Mouse (Mus musculus) c-Kit-positive CD71-negative TER-119-negative erythroid progenitor cells, embryonic 14.5 days (primary cell): ENCODE measurements around the gene Myh6.
"Not testable (repeated sequence)": the region's sequence is repeated elsewhere in the genome, so short reads cannot be mapped to it uniquely, and the experiment has no call there.

Source experiments
- DNase-seq: peaks from one replicate; pipeline ENCODE4 v3.0.0-alpha.2; 2013; ENCODE audit warnings: low read depth

Myh6 gene

GRCm38 (mm10) chr14:54994869-54995186, 28.1 kb upstream of the Myh6 start:
- DNase-seq: no peak

- DNase-seq: no peak
These were observed 27.6 kb upstream of the Myh6 start, which contains the start of gene Myh7 for GRCm38 (mm10) chr14:54994136-54994868. Myh7 (minus strand) TSS chr14:54994626.

GRCm38 (mm10) chr14:54993636-54994035, 26.9 kb upstream of the Myh6 start:
- DNase-seq: no peak

- DNase-seq: no peak
These were observed 25.5 kb upstream of the Myh6 start for GRCm38 (mm10) chr14:54992196-54992595.

- no peak for DNase-seq
These were observed 23.2 kb upstream of the Myh6 start for GRCm38 (mm10) chr14:54989886-54990441.

GRCm38 (mm10) chr14:54988882-54989281, 22.2 kb upstream of the Myh6 start:
- DNase-seq: no peak

GRCm38 (mm10) chr14:54988350-54988874, 21.7 kb upstream of the Myh6 start:
- not testable (repeated sequence) for DNase-seq

- no peak for DNase-seq
These were observed 15.2 kb upstream of the Myh6 start for GRCm38 (mm10) chr14:54981934-54982333.

GRCm38 (mm10) chr14:54978664-54979063, 11.9 kb upstream of the Myh6 start:
- DNase-seq: no peak

GRCm38 (mm10) chr14:54976633-54977032, 9.9 kb upstream of the Myh6 start, which contains the start of gene Gm17428:
Gm17428 (plus strand) TSS chr14:54976933.
- no peak for DNase-seq

- no peak for DNase-seq
These were observed 7.5 kb upstream of the Myh6 start for GRCm38 (mm10) chr14:54974068-54974791.

GRCm38 (mm10) chr14:54972786-54973185, 6.1 kb upstream of the Myh6 start:
- not testable (repeated sequence) for DNase-seq

GRCm38 (mm10) chr14:54968344-54968743, 1.6 kb upstream of the Myh6 start:
- DNase-seq: no peak

- DNase-seq: no peak
These were observed 1.1 kb upstream of the Myh6 start for GRCm38 (mm10) chr14:54967874-54968273.

GRCm38 (mm10) chr14:54965631-54966030, 1.1 kb downstream of the Myh6 start:
- no peak for DNase-seq

GRCm38 (mm10) chr14:54965044-54965443, 1.7 kb downstream of the Myh6 start:
- DNase-seq: no peak

- no peak for DNase-seq
These were observed 3.0 kb downstream of the Myh6 start for GRCm38 (mm10) chr14:54963727-54964126.

GRCm38 (mm10) chr14:54962714-54963113, 4.0 kb downstream of the Myh6 start:
- no peak for DNase-seq

GRCm38 (mm10) chr14:54961487-54961886, 5.2 kb downstream of the Myh6 start:
- no peak for DNase-seq

GRCm38 (mm10) chr14:54960769-54961168, 6.0 kb downstream of the Myh6 start:
- no peak for DNase-seq

GRCm38 (mm10) chr14:54959853-54960613, 6.7 kb downstream of the Myh6 start:
- not testable (repeated sequence) for DNase-seq

GRCm38 (mm10) chr14:54959197-54959596, 7.5 kb downstream of the Myh6 start:
- DNase-seq: no peak
